10 mouse cellular contexts compared by ENCODE assay signal in the genomic region with DNA sequence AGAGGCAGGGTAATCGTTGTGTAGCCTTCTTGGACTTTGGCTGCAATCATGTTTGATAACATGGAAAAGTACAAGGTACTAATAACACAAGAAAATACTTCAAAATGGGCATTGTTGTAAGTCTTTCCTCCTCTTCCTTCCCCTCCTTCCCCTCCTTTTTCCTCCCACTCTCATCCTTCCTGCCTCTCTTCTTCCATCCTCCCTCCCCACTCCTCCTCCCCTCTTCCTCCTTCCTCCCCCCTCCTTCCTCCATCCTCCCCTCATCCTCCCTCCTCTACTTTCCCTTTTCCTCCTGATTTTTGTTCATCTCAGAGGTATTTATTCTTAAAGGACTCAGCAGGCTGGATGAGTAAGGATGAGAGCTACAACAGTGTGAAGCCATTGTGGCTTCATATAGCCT. TPM values are rescaled to one million over a fixed set of nuclear protein-coding genes. Genes with fewer than 3 reads are reported as not detected.
A peak's percentile ranks its signal among the peaks of the same experiment; 100 is the strongest.
DNase-seq lines count a peak whose midpoint lies in the region; ATAC-seq lines count a peak whose summit lies in the region.
"Had no signal": no experiment of that assay in that cellular context is flagged by ENCODE, and none has a peak within 500 bp of the region (broad histone marks: within the 10 kb centered on the region; RNA-seq: fewer than 3 reads in every experiment).

No protein-coding gene starts in this region.

- WGBS in neural tube, embryonic 11.5 days: 60% methylated on average over 1 of the region's 1 CpGs
- 20% methylated on average over 1 of the region's 1 CpGs for WGBS in forebrain, embryonic 16.5 days
- 79% methylated on average over 1 of the region's 1 CpGs for WGBS in limb, embryonic 12.5 days
- WGBS in stomach, embryonic 15.5 days: 41% methylated on average over 1 of the region's 1 CpGs

- H3K27me3 ChIP-seq in neural tube, embryonic 11.5 days (ENCODE audit: control insufficient read depth, insufficient read depth, low read length): no peaks in the 10 kb centered on the region
- no peaks in the 10 kb centered on the region for H3K27me3 ChIP-seq in forebrain, embryonic 16.5 days (replicated peaks; ENCODE audit: control insufficient read depth, insufficient read depth, low read length)
- H3K27me3 ChIP-seq in limb, embryonic 12.5 days: no peaks in the 10 kb centered on the region
- H3K27me3 ChIP-seq in stomach, embryonic 15.5 days (replicated peaks): no peaks in the 10 kb centered on the region

- H3K36me3 ChIP-seq in neural tube, embryonic 11.5 days (ENCODE audit: control insufficient read depth, insufficient read depth, low read length): no peaks in the 10 kb centered on the region
- no peaks in the 10 kb centered on the region for H3K36me3 ChIP-seq in forebrain, embryonic 16.5 days (ENCODE audit: control insufficient read depth, insufficient read depth)
- H3K36me3 ChIP-seq in limb, embryonic 12.5 days: no peaks in the 10 kb centered on the region
- no peaks in the 10 kb centered on the region for H3K36me3 ChIP-seq in stomach, embryonic 15.5 days

- no peaks in the 10 kb centered on the region for H3K9me3 ChIP-seq in neural tube, embryonic 11.5 days (ENCODE audit: control insufficient read depth, low read length)
- H3K9me3 ChIP-seq in forebrain, embryonic 16.5 days (ENCODE audit: control insufficient read depth, low read length): no peaks in the 10 kb centered on the region
- 0 out of 2 replicates have a peak, but pooled peaks cover 4% of the 10 kb centered on the region for H3K9me3 ChIP-seq in limb, embryonic 12.5 days
- H3K9me3 ChIP-seq in stomach, embryonic 15.5 days: no peaks in the 10 kb centered on the region

- H3K27ac ChIP-seq in neural tube, embryonic 11.5 days (ENCODE audit: low read depth, low read length): no peak overlapping the region
- peak overlapping the region; percentile 99 for H3K27ac ChIP-seq in forebrain, embryonic 16.5 days (ENCODE audit: low read length)
- H3K27ac ChIP-seq in limb, embryonic 12.5 days: no peak overlapping the region
- H3K27ac ChIP-seq in stomach, embryonic 15.5 days: no peak overlapping the region

- no peak overlapping the region for H3K9ac ChIP-seq in neural tube, embryonic 11.5 days (ENCODE audit: low read length)
- peak overlapping the region; percentile 61 for H3K9ac ChIP-seq in forebrain, embryonic 16.5 days (replicated peaks; ENCODE audit: low read depth, low read length)
- H3K9ac ChIP-seq in limb, embryonic 12.5 days (replicated peaks): no peak overlapping the region
- no peak overlapping the region for H3K9ac ChIP-seq in stomach, embryonic 15.5 days

- no peak overlapping the region for H3K4me3 ChIP-seq in neural tube, embryonic 11.5 days (ENCODE audit: low read depth, low read length)
- peak overlapping the region; percentile 38 for H3K4me3 ChIP-seq in forebrain, embryonic 16.5 days (replicated peaks; ENCODE audit: low read length)
- 0 out of 2 replicates have a peak overlapping the region, but pooled peaks have one; percentile 16 for H3K4me3 ChIP-seq in limb, embryonic 12.5 days (replicated peaks)
- no peak overlapping the region for H3K4me3 ChIP-seq in stomach, embryonic 15.5 days (replicated peaks)

- H3K4me2 ChIP-seq in neural tube, embryonic 11.5 days (ENCODE audit: low read depth): peak overlapping the region; percentile 41
- H3K4me2 ChIP-seq in forebrain, embryonic 16.5 days (ENCODE audit: low read length): peak overlapping the region; percentile 67
- H3K4me2 ChIP-seq in limb, embryonic 12.5 days: 0 out of 2 replicates have a peak overlapping the region, but pooled peaks have one; percentile 49
- H3K4me2 ChIP-seq in stomach, embryonic 15.5 days: peak overlapping the region; percentile 39; the same call in 1 of the 2 replicates

- no peak for DNase-seq in neural tube, embryonic 11.5 days (ENCODE audit: low spot score)
- DNase-seq in neural tube, embryonic 10.5 days (ENCODE audit: extremely low spot score, low spot score): no peak
- no peak for DNase-seq in retina, embryonic 14.5 days (ENCODE audit: low spot score)
- no peak for DNase-seq in left cerebral cortex, postnatal 10 days (ENCODE audit: extremely low spot score in 1 of 2, low spot score in 2 of 2)
- no peak for DNase-seq in right cerebral cortex, postnatal 4 days
- DNase-seq: heart, postnatal 10 days; lung, adult 2 months had no signal

- ATAC-seq in neural tube, embryonic 11.5 days (ENCODE audit: insufficient read depth, low FRiP score, low TSS enrichment): no peak
- ATAC-seq in forebrain, embryonic 16.5 days: no peak
- no peak for ATAC-seq in limb, embryonic 12.5 days (ENCODE audit: insufficient number of reproducible peaks, insufficient read depth, low FRiP score, low TSS enrichment, low read depth)
- ATAC-seq in stomach, embryonic 15.5 days (ENCODE audit: insufficient read depth, low FRiP score, low read depth): no peak

- intact Hi-C loops in left cerebral cortex, postnatal 10 days (cut with DNase I): loop anchor here (5.0 kb wide), 1 partner anchor 176 kb away; no protein-coding TSS in a partner anchor

- peaks cover 10% of the 10 kb centered on the region for H3K4me1 ChIP-seq in neural tube, embryonic 11.5 days (ENCODE audit: control insufficient read depth, insufficient read depth, low read length)
- H3K4me1 ChIP-seq in forebrain, embryonic 16.5 days (replicated peaks; ENCODE audit: control insufficient read depth, insufficient read depth, low read length): peaks cover 31% of the 10 kb centered on the region
- peaks cover 18% of the 10 kb centered on the region; the same call in 1 of the 2 replicates for H3K4me1 ChIP-seq in limb, embryonic 12.5 days (replicated peaks)
- peaks cover 8% of the 10 kb centered on the region for H3K4me1 ChIP-seq in stomach, embryonic 15.5 days

RNA-seq across cellular contexts. Expression of a gene that starts 39.3 kb away (rescaled TPM):
- 389 and 398 TPM in 2 replicates for polyA plus RNA-seq in neural tube, embryonic 11.5 days (2014; fragmentation: Nextera tagmentation; extraction: Ambion mirVana)
- 479 and 536 TPM in 2 replicates for polyA plus RNA-seq in forebrain, embryonic 16.5 days (2015; fragmentation: Nextera tagmentation; extraction: Ambion mirVana)
- polyA plus RNA-seq in limb, embryonic 12.5 days (2016; fragmentation: Nextera tagmentation; extraction: Ambion mirVana): 444 and 475 TPM in 2 replicates
- 478 and 535 TPM in 2 replicates for polyA plus RNA-seq in stomach, embryonic 15.5 days (2015; fragmentation: Nextera tagmentation; extraction: Ambion mirVana)
- total RNA-seq in left cerebral cortex, postnatal 10 days (2021): 100 to 1,000 TPM; 246 TPM

Comparison
In these comparisons a context has a peak if more than half of its experiments do, and no peak if none do; other contexts are left out.
1. H3K4me3 ChIP-seq: peak in forebrain, embryonic 16.5 days (single experiment) and limb, embryonic 12.5 days (single experiment); none in neural tube, embryonic 11.5 days (single experiment) and stomach, embryonic 15.5 days (single experiment).
2. Peak in every context shown above with its lines, with median percentiles within 50 percentile points of each other: H3K4me2 ChIP-seq.